Mouse (Mus musculus): ENCODE results near the gene Ccdc85c. TPM values are rescaled to one million over a fixed set of nuclear protein-coding genes. Genes with fewer than 3 reads are reported as not detected.

Ccdc85c gene
- polyA plus RNA-seq, 1 experiment from 2014 or later: 11.2 TPM

DNA sequence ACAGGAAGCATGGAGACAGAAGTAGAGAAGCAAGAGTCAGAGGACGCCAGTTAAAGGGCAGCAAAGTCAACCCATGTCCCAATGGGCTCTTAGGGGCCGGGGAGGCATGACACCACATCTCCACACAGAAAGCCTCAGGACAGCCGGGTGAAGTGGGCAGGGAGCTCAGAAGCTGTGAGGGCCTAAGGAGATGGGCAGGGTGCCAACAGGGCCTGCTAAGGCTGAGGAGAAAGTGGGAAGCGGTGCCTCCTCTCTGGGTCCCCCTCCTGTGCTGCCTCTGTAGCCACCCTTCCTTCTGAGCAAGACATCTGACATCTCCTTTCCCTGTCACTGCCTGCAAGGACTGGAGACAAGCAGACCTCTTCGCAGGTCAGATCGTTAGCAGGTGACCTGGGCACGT lies 49.4 kb downstream of the Ccdc85c start:
- no peak for ATAC-seq (replicated peaks; ENCODE audit: low FRiP score, low TSS enrichment, low read depth)
- Histone ChIP-seq H3K27ac (ENCODE audit: low read depth) (no peak overlapping the region), H3K4me2 (ENCODE audit: low read length) (no peak overlapping the region), H3K9me3 (ENCODE audit: control insufficient read depth, low read length) (no peaks in the 10 kb centered on the region), H3K27me3 (replicated peaks; ENCODE audit: control insufficient read depth, insufficient read depth, low read length) (no peaks in the 10 kb centered on the region), H3K4me3 (ENCODE audit: low read depth, low read length) (no peak overlapping the region), H3K4me1 (replicated peaks; ENCODE audit: control insufficient read depth, insufficient read depth, low read length) (0 out of 2 replicates have a peak, but pooled peaks cover 15% of the 10 kb centered on the region), H3K9ac (ENCODE audit: low read length) (no peak overlapping the region), H3K36me3 (ENCODE audit: control insufficient read depth, insufficient read depth, low read length) (no peaks in the 10 kb centered on the region)
- no peak for DNase-seq (ENCODE audit: low spot score)
- 79% methylated on average over 7 of the region's 7 CpGs for WGBS

DNA sequence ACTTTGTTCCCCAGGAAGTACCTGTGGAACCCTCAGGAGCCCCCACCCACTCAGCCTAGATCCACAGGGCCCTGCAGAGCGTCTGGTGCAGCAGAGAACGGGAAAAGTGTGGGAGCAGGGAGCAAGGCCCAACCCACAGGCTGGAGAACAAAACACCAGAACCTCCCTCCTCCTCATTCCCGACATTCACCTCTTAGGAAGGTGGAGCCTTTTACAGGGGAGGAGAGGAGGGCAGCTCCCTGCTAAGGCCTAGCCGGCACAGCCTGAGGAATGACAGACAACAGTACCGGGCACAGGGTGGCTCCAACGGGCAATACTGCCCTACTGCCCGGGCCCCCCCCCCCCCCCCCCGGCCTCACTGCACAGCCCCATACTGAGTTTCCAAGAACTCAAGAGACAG lies 51.9 kb downstream of the Ccdc85c start:
- Histone ChIP-seq H3K27me3 (replicated peaks; ENCODE audit: control insufficient read depth, insufficient read depth, low read length) (no peaks in the 10 kb centered on the region), H3K4me3 (ENCODE audit: low read depth, low read length) (no peak overlapping the region), H3K4me1 (replicated peaks; ENCODE audit: control insufficient read depth, insufficient read depth, low read length) (peaks cover 36% of the 10 kb centered on the region), H3K4me2 (ENCODE audit: low read length) (no peak overlapping the region), H3K9me3 (ENCODE audit: control insufficient read depth, low read length) (no peaks in the 10 kb centered on the region), H3K36me3 (ENCODE audit: control insufficient read depth, insufficient read depth, low read length) (no peaks in the 10 kb centered on the region), H3K9ac (ENCODE audit: low read length) (no peak overlapping the region), H3K27ac (ENCODE audit: low read depth) (no peak overlapping the region)
- no peak for ATAC-seq (replicated peaks; ENCODE audit: low FRiP score, low TSS enrichment, low read depth)
- DNase-seq (ENCODE audit: low spot score): no peak
- 31% methylated on average over 8 of the region's 8 CpGs for WGBS

DNA sequence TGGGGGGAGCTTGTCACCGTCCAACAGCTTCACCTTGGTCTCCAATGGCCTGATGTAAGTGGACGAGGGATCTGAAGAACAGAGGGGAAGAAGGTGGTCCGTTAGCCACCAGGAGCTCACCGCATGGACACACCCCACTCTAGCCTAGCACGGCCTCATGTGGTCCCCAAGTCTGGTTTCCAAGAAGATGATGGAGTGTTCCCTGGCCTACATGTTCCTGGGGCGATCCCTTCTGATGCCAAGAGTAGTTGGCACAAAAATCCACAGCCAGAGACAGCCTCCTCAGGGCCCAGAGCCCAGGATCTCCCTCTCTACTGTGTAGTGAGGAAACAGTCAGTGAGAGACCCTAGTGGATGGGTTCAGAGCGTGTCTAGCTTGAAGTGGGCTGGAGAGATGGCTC lies 53.5 kb downstream of the Ccdc85c start:
- WGBS: 91% methylated on average over 7 of the region's 7 CpGs
- ATAC-seq (replicated peaks; ENCODE audit: low FRiP score, low TSS enrichment, low read depth): no peak

DNA sequence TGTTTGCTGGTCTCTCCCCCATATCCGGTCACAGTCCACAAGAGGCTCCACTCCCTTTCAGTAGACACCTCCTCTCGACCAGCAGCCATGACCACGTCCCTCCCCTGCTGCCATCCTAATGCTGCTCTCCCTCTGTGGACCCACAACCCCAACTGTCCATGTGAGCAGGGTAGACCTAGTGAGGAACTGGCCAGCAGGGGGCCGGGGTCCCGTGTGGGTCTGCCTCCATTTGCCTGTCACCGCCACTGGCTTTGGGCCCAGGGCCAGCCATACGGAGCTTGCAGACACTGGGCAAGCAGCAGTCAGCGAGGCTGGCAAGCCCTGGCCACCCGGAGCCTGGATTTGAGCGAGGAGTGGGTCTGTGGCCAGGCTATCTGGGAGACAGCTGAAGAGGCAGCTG lies 54.0 kb downstream of the Ccdc85c start:
- WGBS: 68% methylated on average over 10 of the region's 10 CpGs
- no peak overlapping the region for H3K9ac ChIP-seq (ENCODE audit: low read length)
- H3K27me3 ChIP-seq (replicated peaks; ENCODE audit: control insufficient read depth, insufficient read depth, low read length): no peaks in the 10 kb centered on the region
- H3K4me3 ChIP-seq (ENCODE audit: low read depth, low read length): no peak overlapping the region
- no peaks in the 10 kb centered on the region for H3K36me3 ChIP-seq (ENCODE audit: control insufficient read depth, insufficient read depth, low read length)
- H3K27ac ChIP-seq (ENCODE audit: low read depth): no peak overlapping the region
- DNase-seq (ENCODE audit: low spot score) (no peak), ATAC-seq (replicated peaks; ENCODE audit: low FRiP score, low TSS enrichment, low read depth) (0 out of 2 replicates have a peak, but pooled peaks have one; percentile 12)
- H3K4me1 ChIP-seq (replicated peaks; ENCODE audit: control insufficient read depth, insufficient read depth, low read length): peaks cover 36% of the 10 kb centered on the region
- H3K4me2 ChIP-seq (ENCODE audit: low read length): no peak overlapping the region
- no peaks in the 10 kb centered on the region for H3K9me3 ChIP-seq (ENCODE audit: control insufficient read depth, low read length)

More for the DNA sequence above, 53.5 kb downstream of the Ccdc85c start:
- no peak overlapping the region for H3K9ac ChIP-seq (ENCODE audit: low read length)
- H3K4me1 ChIP-seq (replicated peaks; ENCODE audit: control insufficient read depth, insufficient read depth, low read length): peaks cover 36% of the 10 kb centered on the region
- no peaks in the 10 kb centered on the region for H3K9me3 ChIP-seq (ENCODE audit: control insufficient read depth, low read length)
- no peaks in the 10 kb centered on the region for H3K36me3 ChIP-seq (ENCODE audit: control insufficient read depth, insufficient read depth, low read length)
- no peaks in the 10 kb centered on the region for H3K27me3 ChIP-seq (replicated peaks; ENCODE audit: control insufficient read depth, insufficient read depth, low read length)
- no peak for DNase-seq (ENCODE audit: low spot score)
- no peak overlapping the region for H3K4me3 ChIP-seq (ENCODE audit: low read depth, low read length)
- H3K4me2 ChIP-seq (ENCODE audit: low read length): no peak overlapping the region
- no peak overlapping the region for H3K27ac ChIP-seq (ENCODE audit: low read depth)

DNA sequence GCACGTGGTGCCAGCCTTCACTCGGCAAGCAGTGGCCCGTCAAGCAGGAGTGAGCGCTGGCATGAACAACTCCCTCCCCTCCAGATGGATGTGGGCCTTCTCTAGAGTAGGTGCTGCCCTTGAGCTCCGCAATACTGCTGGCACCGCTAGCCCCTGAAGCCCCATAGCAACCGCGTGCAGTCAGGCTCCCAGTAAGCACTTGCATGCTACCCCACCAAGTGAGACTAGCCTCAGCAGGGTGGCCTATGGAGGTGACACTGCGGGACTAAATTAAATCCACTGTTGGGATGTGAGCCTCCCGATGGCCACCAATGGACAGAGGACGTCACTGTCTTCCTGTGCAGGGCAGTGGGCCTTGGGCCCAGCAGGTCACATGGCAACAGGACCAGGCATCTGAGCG lies 54.6 kb downstream of the Ccdc85c start:
- Histone ChIP-seq H3K4me2 (ENCODE audit: low read length) (no peak overlapping the region), H3K4me3 (ENCODE audit: low read depth, low read length) (no peak overlapping the region), H3K36me3 (ENCODE audit: control insufficient read depth, insufficient read depth, low read length) (no peaks in the 10 kb centered on the region), H3K4me1 (replicated peaks; ENCODE audit: control insufficient read depth, insufficient read depth, low read length) (peaks cover 32% of the 10 kb centered on the region), H3K9ac (ENCODE audit: low read length) (no peak overlapping the region), H3K27ac (ENCODE audit: low read depth) (no peak overlapping the region), H3K9me3 (ENCODE audit: control insufficient read depth, low read length) (no peaks in the 10 kb centered on the region), H3K27me3 (replicated peaks; ENCODE audit: control insufficient read depth, insufficient read depth, low read length) (no peaks in the 10 kb centered on the region)
- ATAC-seq (replicated peaks; ENCODE audit: low FRiP score, low TSS enrichment, low read depth): no peak
- DNase-seq (ENCODE audit: low spot score): no peak
- WGBS: 71% methylated on average over 12 of the region's 12 CpGs

DNA sequence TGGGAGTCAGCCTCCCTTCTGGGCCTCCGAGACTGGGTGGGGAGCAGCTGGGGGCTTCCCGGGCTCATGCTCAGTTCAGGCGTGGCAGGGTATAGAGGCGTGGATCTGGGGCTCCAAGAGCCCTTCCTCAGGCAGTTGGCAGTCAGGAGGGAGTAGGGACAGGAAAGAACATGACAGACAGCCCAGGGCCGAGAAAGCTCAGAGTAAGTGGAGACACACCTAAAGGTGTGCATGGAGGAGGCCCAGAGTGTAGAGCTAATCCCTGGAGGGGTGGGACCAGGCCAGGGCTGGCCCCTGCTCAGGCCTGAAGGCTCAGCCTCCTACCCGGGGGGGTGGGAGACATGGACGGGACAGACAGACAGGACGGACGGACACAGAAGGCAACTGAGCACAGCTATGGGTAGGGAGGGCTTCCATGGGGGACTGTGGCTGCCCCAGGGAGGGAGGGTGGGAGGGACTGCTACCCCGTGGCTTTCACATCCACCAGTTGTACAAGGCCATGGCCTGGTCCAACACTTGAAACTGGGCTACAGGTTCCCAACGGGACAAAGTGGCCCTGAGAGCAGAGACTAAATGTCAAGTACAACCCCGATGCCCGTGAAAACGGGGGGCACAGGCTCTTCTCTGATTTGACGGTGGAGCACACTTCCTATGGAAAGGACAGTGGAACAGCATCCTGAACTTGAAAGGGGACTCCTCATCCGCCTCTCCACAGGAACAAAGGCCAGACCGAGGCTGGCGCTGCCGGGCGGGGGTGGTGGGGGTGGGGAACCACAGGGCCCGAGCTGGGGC lies 55.2 kb downstream of the Ccdc85c start:
- H3K4me1 ChIP-seq (replicated peaks; ENCODE audit: control insufficient read depth, insufficient read depth, low read length): peaks cover 31% of the 10 kb centered on the region
- 76% methylated on average over 21 of the region's 21 CpGs for WGBS
- H3K9ac ChIP-seq (ENCODE audit: low read length): 0 out of 2 replicates have a peak overlapping the region, but pooled peaks have one; percentile 7
- H3K36me3 ChIP-seq (ENCODE audit: control insufficient read depth, insufficient read depth, low read length): no peaks in the 10 kb centered on the region
- ATAC-seq (replicated peaks; ENCODE audit: low FRiP score, low TSS enrichment, low read depth) (no peak), DNase-seq (ENCODE audit: low spot score) (no peak)
- H3K27ac ChIP-seq (ENCODE audit: low read depth): peak overlapping the region; percentile 69
- peak overlapping the region; percentile 15; the same call in 1 of the 2 replicates for H3K4me2 ChIP-seq (ENCODE audit: low read length)
- H3K4me3 ChIP-seq (ENCODE audit: low read depth, low read length): no peak overlapping the region
- no peaks in the 10 kb centered on the region for H3K27me3 ChIP-seq (replicated peaks; ENCODE audit: control insufficient read depth, insufficient read depth, low read length)
- no peaks in the 10 kb centered on the region for H3K9me3 ChIP-seq (ENCODE audit: control insufficient read depth, low read length)

DNA sequence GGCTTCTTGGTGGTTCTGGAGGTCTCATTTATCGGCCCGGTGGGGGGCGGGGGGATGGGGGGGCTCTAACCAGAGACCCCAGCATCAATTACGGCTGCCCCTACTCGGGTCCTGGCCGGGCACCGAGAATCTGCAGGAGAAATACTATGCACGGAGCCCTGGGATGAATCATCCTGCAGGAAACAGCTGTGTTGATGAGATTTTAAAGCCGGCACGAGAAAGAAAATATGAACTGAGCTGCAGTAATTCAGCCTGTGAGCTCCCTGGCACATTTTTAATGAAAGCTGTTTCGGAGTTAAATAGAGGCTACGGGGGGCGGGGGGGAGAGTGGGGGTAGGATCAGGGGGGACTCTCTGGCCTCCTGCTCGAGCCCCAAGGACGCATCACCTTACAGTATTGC lies 56.1 kb downstream of the Ccdc85c start:
- H3K4me3 ChIP-seq (ENCODE audit: low read depth, low read length): no peak overlapping the region
- H3K4me1 ChIP-seq (replicated peaks; ENCODE audit: control insufficient read depth, insufficient read depth, low read length): peaks cover 31% of the 10 kb centered on the region
- no peaks in the 10 kb centered on the region for H3K9me3 ChIP-seq (ENCODE audit: control insufficient read depth, low read length)
- no peaks in the 10 kb centered on the region for H3K36me3 ChIP-seq (ENCODE audit: control insufficient read depth, insufficient read depth, low read length)
- ATAC-seq (replicated peaks; ENCODE audit: low FRiP score, low TSS enrichment, low read depth): no peak
- peak overlapping the region; percentile 15; the same call in 1 of the 2 replicates for H3K4me2 ChIP-seq (ENCODE audit: low read length)
- no peaks in the 10 kb centered on the region for H3K27me3 ChIP-seq (replicated peaks; ENCODE audit: control insufficient read depth, insufficient read depth, low read length)
- 52% methylated on average over 15 of the region's 15 CpGs for WGBS
- H3K9ac ChIP-seq (ENCODE audit: low read length): no peak overlapping the region
- DNase-seq (ENCODE audit: low spot score): no peak
- H3K27ac ChIP-seq (ENCODE audit: low read depth): peak overlapping the region; percentile 69

DNA sequence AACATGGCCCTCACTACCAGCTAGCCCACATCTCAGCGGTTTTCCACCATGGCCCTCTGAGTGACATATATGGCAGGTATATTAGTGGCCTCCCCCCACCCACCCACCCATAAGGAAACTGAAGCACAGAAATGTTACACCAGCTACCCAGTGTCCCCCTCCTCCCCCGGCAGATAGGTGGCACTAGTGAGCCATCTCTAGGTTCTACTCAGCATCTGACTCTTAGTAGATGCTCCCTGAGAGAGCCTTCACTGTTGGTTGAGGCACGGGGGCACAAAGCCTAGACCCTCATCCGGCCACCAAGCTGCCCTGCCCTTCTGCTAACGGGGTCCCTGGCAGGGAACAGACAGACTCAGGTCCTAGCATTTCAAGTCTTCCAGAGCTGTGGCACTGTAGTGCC lies 57.7 kb downstream of the Ccdc85c start:
- Histone ChIP-seq H3K9ac (ENCODE audit: low read length) (no peak overlapping the region), H3K36me3 (ENCODE audit: control insufficient read depth, insufficient read depth, low read length) (no peaks in the 10 kb centered on the region), H3K27me3 (replicated peaks; ENCODE audit: control insufficient read depth, insufficient read depth, low read length) (no peaks in the 10 kb centered on the region), H3K27ac (ENCODE audit: low read depth) (no peak overlapping the region), H3K4me1 (replicated peaks; ENCODE audit: control insufficient read depth, insufficient read depth, low read length) (peaks cover 24% of the 10 kb centered on the region), H3K4me3 (ENCODE audit: low read depth, low read length) (no peak overlapping the region), H3K9me3 (ENCODE audit: control insufficient read depth, low read length) (no peaks in the 10 kb centered on the region), H3K4me2 (ENCODE audit: low read length) (no peak overlapping the region)
- WGBS: 62% methylated on average over 5 of the region's 5 CpGs
- ATAC-seq (replicated peaks; ENCODE audit: low FRiP score, low TSS enrichment, low read depth) (0 out of 2 replicates have a peak, but pooled peaks have one; percentile 17), DNase-seq (ENCODE audit: low spot score) (no peak)
